Mouse (Mus musculus): ENCODE results near the gene Tesmin. TPM values are rescaled to one million over a fixed set of nuclear protein-coding genes. Genes with fewer than 3 reads are reported as not detected.

The Tesmin gene
- 1 to 10 TPM; 1.4 to 2.0 TPM for total RNA-seq (2021)
- long read RNA-seq, experiment 1, partial matches to known transcripts, result 0 of 1 reads
- long read RNA-seq, experiment 1, other reads (novel, unspliced or antisense), result 1 of 1 reads
- long read RNA-seq, experiment 2, result 0 reads

DNA sequence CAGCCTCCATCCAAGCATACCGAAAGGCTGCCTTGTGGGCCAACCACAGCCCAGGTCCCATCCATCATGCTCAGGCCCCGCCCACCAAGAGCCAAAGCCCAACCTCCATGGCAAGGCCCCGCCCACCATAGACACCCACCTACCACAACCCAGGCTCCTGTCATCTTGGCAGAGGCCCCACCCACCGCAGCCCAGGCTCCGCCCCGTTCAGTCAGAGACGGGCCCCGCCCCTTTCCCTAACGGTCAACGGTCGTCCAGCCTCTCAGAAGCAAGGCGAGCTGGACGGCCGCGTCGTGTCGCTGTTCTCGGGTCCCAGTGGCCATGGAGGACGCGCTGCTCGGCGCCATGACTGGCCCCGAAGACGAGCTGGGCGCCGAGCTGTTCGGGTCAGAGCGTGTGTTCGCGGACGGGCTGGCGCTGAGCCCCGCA, at the start of gene Tesmin:
Tesmin (plus strand) TSS at position 229 of the 429 bp plus-strand sequence.
- DNase-seq, result peak; percentile 83 to 87

DNA sequence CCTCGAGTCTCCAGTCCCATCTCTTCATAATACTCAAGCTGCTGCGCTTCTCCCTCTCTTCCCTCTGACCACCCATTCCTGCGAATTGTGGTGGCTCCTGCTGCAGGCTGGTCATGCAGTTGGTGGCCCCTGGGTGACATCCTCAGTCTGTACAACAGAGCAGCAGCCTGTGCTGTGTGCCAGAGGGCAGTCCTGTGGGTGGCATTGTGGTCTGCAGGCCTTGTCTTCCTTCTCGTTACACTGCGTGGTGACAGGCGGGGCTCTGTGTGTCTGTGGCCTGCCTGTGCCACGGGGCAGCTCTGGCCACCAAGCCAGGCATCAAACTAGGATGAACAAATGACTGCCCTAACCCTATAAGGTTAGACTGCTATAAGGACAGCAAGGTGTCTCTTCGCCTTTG, 49.5 kb upstream of the Tesmin start:
- DNase-seq, result no peak

DNA sequence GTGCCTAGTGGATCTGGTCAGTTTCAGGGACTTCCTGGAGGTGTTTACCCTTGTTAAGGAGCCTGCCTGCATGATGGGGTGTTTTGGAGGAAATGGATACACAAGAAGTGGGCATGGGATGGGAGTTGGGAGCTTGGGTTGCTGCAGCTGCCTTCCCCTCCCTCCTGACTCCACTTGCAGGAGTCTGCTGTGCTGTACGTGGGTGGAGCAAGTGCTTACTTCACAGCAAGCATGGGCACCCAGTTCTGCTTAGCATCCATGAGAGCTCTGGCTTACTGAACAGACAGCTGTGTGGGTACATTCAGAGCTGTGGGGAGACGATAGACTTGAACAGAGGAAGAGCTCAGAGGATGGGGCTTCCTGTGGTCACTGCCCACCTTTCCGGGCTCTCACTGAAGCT, 47.6 kb upstream of the Tesmin start:
- no peak for DNase-seq

DNA sequence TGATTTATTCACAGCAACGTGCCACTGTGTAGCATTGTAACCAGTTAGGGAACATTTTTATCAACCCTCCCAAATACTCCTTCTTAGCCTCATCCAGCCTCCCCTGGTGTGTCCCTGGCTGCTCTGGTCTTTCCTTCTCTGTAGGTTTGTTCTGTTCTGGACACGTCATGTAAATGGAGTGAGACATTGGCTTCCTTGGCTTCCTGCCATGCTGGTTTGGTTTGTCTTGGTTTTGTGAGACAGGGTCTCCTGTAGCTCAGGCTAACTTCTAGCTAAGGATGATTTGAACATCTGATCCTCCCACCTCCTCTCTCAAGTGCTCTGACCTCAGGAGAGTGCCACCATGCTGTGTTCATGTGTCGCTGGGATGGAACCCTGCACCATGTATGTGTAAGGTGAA, 44.7 kb upstream of the Tesmin start:
- DNase-seq, result no peak

- no peak for DNase-seq
Measured at GRCm38 (mm10) chr19:3344636-3345544, 43.8 kb upstream of the Tesmin start.

DNA sequence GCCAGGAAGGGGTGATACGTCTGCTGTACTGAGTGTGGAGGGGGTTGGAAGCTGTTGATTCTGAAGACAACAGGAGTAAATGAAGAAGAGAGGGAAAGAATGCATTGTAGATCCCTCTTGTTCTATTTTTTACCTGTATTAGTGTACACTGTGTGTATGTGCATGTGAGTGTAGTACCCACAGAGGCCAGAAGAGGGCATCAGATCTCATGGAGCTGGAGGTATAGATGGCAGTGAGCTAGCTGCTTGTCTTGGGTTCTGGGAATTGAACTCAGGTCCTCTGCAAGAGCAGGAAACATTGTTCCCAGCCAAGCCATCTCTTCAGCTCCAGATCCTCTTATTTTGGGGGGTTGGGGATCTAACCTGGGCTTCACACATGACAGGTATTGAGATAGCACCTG, 40.9 kb upstream of the Tesmin start:
- no peak for DNase-seq

DNA sequence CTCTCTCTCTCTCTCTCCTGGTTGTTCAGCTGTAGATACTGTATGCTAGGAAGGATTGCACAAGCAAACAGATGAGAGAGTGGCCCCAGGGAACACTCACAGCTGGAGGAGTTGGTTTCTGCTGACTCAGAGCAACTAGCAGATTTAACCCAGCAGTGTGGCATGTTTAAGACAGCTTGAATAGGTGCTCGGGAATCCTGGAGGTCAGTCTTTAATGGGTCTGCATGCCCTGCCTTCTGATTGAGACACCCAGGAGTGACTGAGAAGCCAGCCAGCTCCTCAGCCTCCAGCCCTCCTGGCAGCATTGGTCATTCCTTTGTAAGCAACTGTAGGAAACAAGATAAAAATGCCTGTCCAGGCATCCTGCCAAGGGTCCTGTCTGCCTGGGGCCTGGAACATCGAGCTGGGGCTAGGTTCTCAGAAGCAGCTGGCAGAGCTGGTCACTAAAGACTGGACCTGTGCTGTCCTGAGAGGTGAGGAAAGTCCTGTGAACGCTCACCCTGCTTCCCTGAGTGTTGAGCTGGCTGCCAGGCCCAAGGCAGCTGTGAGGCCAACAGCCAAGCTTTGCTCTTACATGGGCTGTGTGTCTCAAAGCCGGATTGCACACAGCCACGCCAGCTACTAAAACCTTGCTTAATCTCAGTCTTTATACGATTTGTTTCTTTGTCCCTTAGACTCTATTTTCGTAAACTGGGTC, 35.1 kb upstream of the Tesmin start:
- DNase-seq, result peak; percentile 89 to 94

GRCm38 (mm10) chr19:3355096-3355495, 33.6 kb upstream of the Tesmin start:
- DNase-seq, result peak in 1 of 2 experiments; percentile 49

DNA sequence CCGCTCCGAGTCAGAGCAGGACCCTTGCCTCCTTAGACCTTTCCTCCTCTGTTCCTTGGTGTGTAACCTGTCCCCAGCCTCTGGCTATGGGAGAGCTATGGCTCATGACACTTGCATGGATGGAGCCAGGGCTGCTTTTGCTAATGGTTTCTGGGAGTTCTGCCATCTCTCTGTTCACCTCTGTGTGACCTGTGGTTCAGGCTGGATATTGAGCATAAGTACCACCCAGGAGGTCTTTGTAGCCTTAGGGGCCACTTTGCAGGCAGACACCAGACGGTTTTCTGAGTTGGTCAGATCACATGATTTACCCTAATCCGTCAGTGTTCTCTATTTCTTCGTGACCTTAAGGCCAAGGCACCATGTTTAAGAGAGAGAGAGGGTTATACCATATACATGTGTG, 32.1 kb upstream of the Tesmin start:
- peak in 1 of 2 experiments; percentile 32 for DNase-seq

DNA sequence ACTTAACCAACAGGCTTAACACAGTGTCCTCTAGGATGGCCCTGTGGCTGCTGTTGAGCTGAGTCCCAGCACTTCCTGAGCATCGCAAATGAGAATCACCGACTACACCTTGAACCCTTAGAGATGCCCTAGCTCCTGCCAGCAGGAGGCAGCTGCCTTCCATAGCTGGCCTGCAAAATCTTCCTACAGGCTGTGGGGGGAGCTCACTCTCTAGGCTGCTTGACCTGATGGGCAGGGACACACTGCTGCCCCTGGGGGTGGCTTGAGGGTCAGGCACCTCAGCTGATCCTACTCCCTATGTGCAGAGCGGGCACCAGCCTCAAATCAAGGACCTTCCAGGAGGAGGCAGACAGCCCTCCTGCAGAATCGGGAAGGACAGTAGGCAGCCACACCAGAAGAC, 31.0 kb upstream of the Tesmin start:
- no peak for DNase-seq

DNA sequence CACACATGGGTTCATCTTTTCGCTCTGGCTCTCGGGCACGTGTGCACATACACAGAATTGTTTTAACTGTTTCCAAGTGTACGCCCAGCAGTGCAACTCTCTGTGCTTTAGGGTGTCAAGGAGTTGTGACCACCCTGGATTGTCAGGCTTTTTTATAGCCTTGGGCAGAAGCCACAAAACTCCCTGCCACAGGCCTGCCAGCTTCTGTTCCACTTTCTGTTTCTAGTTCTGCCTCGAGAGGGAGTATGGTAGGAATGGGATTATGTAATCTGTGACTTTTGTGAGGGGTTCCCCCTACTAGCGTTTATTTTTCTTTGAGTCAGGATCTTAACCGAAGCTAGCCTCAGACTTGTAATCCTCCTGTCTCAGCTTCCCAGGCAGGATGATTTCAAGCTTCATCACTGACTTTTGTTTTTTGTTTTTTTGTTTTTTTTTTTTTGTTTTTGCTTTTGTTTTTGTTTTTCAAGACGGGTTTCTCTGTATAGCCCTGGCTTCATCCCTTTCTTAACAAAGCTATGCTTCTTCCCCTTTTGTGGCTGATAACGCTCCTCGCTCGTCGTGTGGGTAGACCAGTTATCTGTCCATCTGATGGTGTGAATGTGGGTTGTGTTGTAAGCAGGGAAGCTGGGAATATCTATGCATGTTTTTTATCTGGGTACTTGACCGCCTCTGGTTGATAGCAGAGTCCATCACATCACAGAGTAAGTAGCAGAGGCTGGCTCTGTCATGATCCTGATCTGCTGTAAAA, 28.6 kb upstream of the Tesmin start:
- DNase-seq, result peak; percentile 42 to 53

- DNase-seq, result no peak
Measured at GRCm38 (mm10) chr19:3363510-3363909, 25.1 kb upstream of the Tesmin start.

DNA sequence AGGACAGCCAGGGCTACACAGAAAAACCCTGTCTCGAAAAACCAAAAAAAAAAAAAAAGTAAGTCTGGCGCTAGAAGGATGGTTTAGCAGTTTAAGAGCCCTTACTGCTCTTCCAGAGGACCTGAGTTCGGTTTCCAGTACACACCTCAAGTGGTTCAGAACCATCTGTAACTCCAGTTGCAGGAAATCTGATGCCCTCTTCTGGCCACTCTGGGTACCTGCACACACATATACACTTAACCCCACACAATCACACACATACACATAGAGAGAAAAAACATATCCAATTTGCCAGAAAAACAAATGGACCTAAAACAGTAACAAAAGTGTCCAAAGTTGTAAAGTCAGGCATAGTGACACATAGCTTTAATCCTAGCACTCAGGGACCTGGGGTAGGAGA, 23.6 kb upstream of the Tesmin start:
- DNase-seq, result no peak

DNA sequence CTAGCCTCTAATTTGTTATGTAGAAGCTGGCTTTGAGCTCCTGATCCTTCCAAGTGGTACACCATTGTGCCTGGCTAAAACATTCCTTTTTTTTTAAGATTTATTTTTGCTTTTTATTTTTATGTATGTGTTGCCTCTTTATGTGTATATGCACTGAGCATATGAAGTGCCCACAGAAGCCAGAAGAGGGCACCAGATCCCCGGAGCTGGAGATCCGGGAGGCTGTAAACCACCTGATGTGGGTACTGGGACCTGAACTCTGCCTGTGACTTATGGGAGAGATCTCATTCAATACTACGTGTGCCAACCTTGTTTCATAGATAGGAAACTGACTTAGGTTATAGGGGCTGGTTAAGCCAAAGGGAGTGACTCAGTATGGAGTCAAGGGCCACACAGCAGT, 20.4 kb upstream of the Tesmin start:
- DNase-seq, result no peak

- DNase-seq, result peak; percentile 49 to 59
Measured at GRCm38 (mm10) chr19:3373380-3373779, 15.3 kb upstream of the Tesmin start.

- DNase-seq, result no peak
Measured at GRCm38 (mm10) chr19:3374028-3374427, 14.6 kb upstream of the Tesmin start.

GRCm38 (mm10) chr19:3375945-3376495, 12.6 kb upstream of the Tesmin start:
- DNase-seq, result peak in 1 of 2 experiments; percentile 24

- DNase-seq, result peak in 1 of 2 experiments; percentile 65
Measured at GRCm38 (mm10) chr19:3376966-3377715, 11.5 kb upstream of the Tesmin start.

- DNase-seq, result peak in 1 of 2 experiments; percentile 61
Measured at GRCm38 (mm10) chr19:3378614-3379013, 10.0 kb upstream of the Tesmin start.

DNA sequence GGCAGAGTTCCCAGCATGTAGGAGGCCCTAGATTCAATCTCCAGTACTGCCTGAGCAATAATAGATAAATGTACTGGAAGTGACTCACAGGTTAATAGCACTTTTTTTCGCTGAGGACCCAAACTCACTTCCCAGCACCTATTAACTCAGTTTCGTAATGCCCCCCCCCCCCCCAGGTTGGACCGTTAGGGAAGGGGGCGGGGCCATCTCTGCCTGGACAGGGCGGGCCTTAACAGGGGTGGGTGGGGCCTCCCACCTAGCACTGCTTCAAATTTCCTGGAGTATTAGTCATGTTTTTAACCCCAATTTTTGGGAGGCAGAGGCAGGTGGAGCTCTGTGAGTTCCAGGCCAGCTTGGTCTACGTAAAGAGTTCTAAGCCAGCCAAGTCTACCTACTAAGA, 596 bp upstream of the Tesmin start:
- DNase-seq, result no peak

DNA sequence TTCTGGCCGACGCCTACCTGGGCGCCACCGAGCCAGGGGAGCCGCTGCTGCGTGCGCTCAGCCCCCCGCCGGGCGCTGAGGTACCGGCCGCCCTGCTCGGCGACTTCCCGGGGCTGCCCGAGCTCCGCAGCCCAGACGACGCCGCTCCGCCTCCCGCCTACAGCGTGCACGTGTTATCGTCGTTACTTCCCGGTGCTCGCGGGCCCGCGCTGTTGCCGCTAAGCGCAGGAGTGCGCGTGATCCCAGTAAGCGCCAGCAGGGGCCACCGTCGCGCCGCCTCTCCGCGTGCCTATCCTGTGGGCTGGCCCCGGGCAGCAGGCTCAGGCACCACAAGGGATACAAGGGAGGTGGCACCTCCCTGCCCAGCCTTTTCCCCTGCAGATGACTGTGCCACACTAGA, 432 bp downstream of the Tesmin start:
- peak; percentile 91 for DNase-seq
